Mouse (Mus musculus): ENCODE measurements around the gene Tnpo3.
"Not testable (repeated sequence)": the region's sequence is repeated elsewhere in the genome, so short reads cannot be mapped to it uniquely, and the experiment has no call there.

The Tnpo3 gene

DNA sequence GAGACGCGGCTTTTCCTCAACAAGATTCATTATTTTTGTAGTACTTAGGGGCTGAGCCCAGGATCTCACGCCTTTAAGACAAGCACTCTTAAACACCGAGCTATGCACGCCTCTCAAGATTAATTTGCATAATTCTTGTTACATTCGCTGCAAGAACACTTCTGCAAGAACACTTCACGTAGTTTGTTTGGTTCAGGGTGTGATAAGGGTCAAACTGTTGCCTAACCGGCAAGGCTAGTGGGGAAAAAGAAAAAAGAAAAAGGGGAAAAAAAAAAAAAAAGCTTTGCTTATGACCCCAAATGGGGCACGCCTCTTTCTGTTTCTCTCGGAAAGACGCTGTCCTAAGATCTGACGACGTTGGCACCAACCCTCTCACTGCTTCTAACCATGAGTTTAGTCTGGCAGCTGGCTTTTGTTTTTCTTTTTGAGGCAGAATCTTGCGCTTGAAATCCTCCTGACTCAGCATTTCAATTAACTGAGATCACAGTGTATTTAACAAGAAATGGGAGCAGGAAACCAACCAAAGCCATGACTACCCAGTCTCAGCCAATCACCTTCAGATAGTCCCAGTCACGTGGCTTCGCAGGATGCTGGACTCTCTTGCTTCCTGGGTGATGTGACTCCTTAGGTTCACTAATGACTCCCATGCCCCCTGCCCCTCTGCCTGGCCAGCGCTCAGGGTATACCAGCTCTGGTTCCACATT lies 11.3 kb upstream of the Tnpo3 start:
- in situ Hi-C loops (cut with MboI, MseI), result no loop called here

DNA sequence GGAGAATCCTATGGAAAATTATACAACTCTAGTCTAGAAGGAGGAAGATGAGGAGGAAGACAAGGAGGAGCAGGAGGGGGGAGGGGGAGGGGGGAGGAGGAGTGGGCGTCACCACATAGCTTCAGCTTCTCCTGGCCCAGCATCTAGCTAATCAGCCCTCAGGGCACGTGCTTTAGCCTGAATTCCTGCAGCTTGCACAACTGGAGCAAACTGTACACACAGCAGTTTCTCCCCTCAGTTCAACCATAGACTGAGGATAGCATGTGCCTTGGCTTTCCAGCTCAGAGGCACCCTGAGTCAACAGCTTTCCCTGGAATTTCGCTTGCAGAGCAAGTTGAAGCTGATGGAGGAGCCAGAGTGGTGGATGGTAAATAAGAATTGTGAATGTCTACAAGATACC lies 10.5 kb upstream of the Tnpo3 start:
- in situ Hi-C loops (cut with MboI, MseI), result no loop called here

DNA sequence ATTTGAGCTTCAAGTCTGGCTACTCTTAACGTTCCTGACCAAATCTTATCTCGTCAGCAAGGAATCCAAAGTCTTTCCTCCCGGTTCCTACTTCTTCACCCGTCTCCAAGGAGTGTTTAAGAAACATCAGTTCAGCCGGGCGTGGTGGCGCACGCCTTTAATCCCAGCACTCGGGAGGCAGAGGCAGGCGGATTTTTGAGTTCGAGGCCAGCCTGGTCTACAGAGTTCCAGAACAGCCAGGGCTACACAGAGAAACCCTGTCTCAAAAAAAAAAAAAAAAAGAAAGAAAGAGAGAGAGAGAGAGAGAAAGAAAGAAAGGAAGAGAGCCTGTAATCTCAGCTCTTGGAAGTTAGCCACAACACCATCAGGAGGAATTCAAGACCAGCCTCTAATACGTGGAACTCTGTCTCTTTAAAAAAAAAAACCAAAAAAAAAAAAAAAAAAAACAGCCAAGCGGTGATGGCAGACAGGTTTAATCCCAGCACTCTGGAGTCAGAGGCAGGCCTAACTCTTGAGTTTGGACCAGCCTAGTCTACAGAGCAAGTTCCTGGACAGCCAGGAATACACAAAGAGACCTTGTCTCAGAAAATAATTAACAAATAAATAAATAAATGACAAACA lies 443 bp upstream of the Tnpo3 start:
- in situ Hi-C loops (cut with MboI, MseI), result not testable (repeated sequence)

DNA sequence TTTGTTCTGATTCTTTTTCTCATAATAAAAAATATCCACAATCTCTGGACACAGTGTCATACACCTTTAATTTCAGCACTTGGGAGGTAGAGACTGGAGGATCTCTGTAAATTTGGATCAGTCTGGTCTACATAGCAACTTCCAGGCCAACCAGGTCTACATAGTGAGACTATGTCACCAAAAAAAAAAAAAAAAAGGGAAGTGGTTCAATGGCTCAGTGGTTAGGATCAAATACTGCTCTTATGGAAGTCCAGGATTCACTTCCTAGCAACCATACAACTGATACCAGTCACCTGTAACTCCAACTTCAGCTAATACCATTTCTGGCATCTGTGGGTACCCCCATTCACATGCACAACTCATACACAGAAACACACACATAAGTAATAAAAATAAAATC lies 9.5 kb downstream of the Tnpo3 start:
- in situ Hi-C loops (cut with MboI, MseI), result no loop called here

DNA sequence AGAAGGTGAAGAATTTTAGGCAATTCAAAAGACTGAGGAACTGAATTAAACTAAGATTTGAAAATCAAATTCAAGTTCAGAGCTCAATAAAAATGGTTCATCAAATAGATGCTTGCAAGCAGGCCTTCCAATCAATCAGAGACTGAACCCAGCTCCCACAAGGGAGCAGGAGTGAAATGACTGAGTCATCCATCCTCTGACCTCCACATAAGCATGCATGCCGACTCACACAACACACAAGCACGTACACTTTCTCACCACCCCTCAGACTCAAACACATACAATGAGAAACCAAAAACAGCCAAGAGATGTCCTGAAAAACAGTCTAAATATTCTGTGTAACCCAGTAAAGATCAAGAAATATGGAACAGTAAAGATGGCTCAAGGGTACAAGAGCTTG lies 14.0 kb downstream of the Tnpo3 start:
- in situ Hi-C loops (cut with MboI, MseI), result no loop called here

DNA sequence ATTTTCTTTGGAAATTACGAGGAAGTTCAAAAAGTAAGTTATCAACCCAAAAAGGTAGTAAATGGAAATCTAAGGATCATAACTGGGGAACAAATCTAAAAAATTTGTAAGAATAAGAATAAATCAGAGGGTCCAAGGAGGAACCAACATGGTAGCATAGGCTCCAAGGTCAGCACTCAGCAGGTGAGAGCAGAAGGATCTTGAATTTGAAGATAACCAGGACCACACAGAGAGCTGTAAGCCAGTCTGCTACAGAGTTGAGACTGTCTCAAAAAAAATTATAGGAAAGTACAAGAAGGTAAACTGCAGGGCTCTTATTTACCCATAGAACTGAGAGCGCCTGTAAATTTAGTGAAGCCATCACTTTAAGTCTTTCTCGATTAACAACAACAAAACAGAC lies 28.5 kb downstream of the Tnpo3 start:
- in situ Hi-C loops (cut with MboI, MseI), result no loop called here

DNA sequence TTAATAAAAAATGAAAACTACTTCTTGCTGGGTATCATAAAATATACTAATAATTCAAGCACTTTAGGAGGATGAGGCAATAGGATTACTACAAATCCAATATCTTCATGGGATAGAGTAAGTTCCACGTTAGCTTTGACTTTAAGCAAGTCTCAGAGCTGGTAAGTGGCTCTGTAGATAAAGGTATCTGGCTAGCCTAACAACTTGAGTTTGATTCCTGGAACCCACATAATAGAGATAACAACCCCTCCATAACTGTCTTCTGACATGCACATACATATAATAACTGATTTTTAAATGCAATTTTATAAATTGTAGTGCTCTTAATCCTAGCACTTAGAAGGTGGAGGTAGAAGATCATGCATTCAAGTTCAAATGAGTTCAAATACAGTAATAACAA lies 28.9 kb downstream of the Tnpo3 start:
- in situ Hi-C loops (cut with MboI, MseI), result no loop called here

DNA sequence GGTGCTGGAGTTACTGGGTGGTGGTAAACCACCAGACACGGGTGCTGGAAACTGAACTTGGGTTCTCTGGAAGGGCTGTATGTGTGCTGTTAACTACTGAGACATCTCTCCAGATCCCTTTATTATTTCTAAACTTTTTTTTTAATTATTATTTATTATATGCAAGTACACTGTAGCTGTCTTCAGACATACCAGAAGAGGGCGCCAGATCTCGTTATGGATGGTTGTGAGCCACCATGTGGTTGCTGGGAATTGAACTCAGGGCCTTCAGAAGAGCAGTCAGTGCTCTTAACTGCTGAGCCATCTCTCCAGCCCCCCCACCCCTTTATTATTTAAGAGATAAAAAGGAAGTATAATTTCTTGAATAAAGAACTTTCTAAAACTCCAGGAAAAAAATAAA lies 33.3 kb downstream of the Tnpo3 start:
- in situ Hi-C loops (cut with MboI, MseI), result not testable (repeated sequence)

DNA sequence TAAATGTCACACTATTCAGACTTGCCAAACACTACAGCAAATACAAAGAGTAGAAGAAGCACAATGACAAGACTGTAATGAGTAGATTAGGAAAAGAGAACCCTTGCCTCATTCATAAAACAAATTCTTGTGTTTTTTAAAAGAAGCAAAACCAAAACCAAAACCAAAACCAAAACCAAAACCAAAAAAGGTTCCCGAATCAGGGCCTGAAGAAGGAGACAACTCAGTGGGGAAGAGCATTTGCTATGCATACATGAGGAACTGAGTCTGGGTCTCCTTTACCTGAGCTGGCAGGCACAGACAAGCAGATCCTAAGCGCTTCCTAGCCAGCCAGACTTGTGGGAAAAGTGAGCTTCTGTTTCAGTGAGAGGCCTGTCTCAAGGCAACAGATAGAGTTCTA lies 52.6 kb downstream of the Tnpo3 start:
- in situ Hi-C loops (cut with MboI, MseI), result no loop called here

DNA sequence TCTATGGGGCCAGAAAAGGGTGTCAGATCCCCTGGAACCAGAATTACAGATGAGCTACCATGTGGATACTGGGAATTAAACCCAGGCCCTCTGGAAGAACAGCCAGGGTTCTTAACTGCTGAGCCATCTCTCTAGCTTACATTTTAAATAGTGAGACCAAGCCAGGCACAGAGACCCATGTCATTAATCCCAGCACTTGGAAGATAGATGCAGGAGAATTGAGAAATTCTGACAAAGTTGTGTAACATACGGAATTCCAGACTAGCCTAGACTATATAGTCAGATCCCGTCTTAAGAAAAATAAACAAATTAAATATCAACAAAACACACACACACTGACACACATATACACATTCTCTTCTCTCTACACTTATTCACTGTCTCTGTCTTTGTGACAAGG lies 57.2 kb downstream of the Tnpo3 start:
- in situ Hi-C loops (cut with MboI, MseI), result no loop called here

DNA sequence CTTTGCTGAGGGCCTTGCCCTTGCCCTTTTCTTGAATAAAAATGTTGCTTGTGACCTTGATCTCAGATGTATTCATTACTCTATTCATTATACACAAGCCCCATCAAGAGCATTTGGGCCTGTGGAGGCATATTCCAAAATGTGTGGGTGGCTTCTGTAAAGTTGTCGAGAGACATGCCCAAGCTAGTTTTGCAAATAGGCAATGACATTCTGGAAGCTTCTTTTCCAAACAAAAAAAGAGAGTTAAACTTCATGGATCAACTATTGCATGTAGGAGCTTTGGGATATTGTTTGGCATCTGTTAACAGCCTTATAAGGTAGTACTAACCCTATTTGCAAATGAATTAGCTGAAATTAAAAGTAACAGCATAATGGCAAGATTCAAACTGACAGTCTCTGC lies 61.6 kb downstream of the Tnpo3 start:
- in situ Hi-C loops (cut with MboI, MseI), result no loop called here

DNA sequence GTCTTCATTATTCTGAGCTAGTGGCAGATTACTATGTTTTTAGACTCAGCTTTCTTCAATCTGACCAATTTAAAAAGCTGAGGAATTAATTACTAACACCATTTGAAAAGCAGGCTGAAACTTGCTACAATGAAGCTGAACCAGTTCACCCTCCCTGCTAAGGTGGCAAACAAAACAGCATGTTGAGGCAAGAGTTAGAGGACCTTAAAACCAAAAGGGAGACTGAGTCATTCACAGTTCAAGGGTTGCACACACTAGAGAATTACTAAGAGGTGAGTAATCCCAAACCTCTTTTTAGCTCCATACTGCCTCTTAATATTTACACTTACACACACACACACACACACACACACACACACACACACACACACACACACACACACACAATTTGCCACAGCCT lies 62.1 kb downstream of the Tnpo3 start:
- in situ Hi-C loops (cut with MboI, MseI), result no loop called here

DNA sequence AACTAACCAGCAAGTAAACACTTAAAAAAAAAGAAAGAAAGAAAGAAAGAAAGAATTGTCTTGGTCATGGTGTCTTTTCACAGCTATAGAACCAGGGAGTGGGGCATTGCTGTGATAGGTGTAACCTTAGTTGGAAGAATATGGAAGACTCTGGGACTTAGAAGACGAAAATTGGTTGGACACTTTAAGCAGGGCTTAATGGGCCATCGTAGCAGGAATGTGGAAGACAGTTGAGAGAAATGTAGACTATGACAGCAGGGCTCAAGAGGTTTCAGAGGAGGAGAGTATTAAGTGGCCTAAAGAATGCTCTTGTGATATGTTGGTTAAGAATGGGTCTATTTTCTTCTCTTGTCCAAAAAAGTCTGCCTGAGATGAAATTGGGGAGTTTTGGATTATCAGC lies 64.1 kb downstream of the Tnpo3 start:
- in situ Hi-C loops (cut with MboI, MseI), result no loop called here

DNA sequence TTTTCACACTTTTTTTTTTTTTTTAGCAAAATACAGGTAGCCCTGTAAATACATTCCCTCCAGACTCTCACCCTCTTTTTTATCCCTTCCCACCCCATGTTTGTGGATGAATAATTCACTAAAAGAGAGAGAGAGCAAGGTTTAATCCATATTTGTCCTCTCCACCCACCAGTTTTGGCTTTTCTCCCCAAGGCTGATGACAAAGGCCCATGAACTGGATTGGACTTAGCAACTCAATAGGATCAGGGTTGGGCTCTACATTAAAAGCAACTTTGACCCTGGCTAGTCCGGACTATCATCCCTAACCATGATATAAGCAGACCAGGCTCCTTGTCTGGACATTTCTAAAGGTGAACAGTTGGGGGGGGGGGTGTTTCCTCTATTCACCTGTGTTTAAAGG lies 68.7 kb downstream of the Tnpo3 start:
- in situ Hi-C loops (cut with MboI, MseI), result no loop called here

DNA sequence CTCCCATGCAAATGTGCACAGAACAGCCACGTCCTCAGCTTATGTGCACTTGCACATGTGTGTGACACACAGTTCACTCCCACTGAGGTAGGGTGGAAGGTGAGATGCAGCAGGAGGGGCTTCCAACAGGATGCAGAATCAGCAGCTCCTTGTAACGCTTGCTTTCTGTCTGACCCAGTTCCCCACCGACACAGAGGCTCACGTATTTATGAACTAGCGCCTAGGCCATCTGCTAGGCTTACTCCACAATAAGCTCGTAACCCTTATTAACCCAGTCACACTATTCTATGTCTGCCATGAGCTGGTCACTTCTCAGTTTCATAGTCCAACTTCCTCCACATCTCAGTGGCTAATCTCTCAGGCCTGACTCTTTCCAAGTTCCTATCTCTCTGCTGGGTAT lies 69.5 kb downstream of the Tnpo3 start:
- in situ Hi-C loops (cut with MboI, MseI), result no loop called here

DNA sequence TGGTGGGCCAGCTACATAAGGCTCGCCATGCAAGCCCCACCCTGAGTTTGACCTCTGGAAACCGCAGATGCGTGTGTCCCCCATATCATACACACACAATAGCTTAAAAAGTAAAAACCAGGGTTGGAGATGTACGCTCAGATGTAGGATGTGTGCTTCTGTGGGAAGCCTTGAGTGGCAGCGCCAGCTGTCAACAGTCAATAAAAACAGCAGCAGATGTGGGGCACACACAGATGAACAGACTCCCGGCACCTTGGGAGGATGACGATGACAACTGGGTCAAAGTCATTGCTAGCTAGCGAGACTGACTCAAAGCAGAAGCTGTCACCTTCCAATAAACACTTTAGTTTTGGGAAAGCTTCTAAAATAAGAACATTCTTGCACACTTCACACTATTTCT lies 70.2 kb downstream of the Tnpo3 start:
- in situ Hi-C loops (cut with MboI, MseI), result no loop called here

DNA sequence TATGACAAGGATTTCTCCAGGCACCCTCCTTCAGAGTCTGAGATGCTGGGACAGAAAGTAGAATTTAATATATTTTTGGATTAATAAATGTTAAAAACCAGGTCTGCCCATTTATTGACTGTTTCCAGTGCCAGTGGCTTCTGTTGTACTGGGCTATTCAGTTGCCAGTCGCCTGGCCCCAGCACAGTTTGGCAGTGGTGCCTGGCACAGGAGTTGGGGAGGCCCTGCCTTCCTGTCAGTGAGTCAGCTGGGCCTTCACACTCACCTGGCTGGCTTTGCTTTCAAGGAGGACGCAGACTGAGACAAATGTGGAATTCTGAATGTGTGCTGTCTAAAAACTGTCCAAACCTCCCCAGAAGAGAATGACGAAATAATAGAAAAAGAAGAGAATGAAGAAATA lies 72.5 kb downstream of the Tnpo3 start:
- in situ Hi-C loops (cut with MboI, MseI), result no loop called here

DNA sequence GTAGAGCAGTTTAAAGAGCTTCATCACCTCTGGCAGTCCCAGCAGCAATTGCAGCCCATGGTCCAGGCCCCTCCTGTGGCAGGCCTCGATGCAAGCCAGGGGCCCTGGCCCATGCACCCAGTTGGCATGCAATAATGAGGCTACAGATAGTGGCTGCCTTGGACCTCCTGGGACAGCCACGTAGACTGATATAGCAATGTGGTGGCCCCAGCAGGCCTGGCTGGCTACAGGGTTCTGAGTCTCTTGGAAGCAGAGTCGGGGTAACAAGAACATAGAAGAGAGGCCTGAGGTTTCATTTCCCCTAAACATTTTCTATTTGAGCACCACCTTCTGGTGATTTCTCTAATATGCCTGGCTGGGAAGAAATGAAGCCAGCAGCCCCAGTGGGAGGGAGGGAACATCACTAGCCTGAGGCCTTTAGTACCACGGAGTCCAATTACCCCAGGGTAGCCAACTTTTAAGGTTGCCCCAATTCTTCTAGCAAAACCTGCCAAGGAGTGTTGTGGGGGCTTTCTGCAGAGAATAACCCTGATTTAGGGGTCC lies 73.0 kb downstream of the Tnpo3 start:
- in situ Hi-C loops (cut with MboI, MseI), result no loop called here

DNA sequence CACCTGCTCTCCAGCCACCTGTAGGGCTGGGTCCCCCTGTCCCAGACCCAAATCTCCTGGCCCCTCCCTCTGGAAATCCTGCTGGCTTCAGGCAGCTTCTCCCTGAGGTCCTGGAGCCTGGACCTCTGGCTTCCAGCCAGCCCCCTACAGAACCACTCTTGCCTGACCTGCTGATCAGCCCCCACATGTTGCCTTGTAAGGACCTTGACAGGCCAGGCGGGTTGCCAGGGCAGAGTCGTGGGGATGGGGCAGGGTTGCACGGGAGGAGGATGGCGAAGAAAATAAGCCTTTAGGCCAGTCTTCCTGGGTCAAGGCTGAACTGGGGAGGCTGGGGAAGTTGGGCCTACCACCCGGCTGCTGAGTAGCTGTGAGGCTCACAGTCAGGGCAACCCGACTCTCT lies 74.4 kb downstream of the Tnpo3 start:
- in situ Hi-C loops (cut with MboI, MseI), result no loop called here

DNA sequence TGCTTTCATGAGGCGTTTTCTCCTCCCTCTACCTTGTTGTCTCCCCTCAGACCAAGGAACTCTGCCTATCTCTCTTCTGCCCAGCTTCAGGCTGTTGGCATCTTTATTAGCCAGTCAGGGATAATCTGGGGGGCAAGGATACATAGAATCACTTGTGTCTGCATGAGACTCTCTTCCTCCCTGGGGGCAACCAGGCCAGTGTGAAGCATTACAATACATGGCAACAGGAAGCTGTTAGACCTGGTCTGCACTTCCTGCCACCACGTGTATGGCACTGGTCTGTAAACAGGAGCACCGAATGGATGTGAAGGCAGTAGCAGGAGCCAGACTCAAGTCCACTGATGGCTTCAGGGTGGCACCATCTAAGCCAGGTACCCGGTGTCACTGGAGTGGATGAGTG lies 79.6 kb downstream of the Tnpo3 start:
- in situ Hi-C loops (cut with MboI, MseI), result no loop called here

DNA sequence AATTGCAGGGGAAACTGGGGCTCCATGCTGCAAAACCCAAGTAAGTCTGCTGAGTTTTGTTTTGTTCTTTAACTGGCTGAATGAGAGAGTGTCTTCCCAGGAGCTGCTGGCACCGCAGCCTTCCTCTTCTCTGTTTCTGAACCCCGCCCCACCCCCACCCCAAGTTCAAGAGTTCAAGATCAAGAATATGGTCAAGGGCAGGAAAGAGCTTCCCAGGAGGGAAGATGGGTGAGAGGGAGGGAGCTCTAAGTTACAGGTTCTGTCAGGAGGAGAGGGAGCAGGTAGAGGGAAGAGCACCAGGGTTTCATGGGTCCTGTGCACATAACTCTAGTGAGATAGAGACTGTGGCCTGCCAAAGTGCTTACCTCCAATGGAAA lies 80.3 kb downstream of the Tnpo3 start:
- in situ Hi-C loops (cut with MboI, MseI), result no loop called here

DNA sequence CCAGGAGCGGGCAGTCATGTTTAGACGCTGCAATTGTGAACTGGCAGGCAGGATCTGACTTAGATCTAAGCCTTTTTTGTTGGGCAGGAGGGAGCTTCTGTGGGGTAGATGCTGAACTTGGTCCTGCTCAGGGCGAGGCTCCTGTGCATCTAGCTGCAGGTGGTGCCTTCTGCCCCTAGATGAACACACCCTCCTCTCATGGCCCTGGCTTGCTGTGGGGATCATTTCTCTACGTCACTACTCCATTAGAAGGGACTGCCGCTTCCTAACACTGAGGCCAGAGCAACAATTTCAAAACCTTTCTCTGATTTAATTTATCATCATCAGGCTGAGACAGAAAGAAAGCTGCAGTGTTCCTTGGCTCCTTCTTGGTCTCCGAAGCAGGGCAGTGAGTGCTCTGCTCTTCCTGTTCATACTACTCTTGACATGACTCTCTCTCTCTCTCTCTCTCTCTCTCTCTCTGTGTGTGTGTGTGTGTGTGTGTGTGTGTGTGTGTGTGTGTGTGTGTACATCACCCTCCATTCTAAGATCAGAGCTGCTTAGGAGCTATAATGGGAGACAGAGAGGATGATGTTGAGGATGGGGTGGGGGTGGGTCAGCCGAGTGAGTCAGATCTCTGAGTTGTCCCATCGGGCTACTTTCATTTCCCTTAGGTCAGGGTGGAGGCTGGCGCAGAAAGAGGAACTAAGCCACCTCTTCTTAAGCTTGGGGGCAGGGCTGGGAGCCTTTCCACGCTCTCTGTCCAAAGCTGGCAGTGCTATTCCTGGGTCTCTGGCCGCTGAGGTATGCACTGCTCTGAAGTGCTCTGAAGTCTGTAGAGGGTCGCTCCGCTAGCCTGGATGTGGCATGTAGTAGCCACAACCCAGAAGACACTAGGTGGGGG lies 80.9 kb downstream of the Tnpo3 start:
- in situ Hi-C loops (cut with MboI, MseI), result no loop called here

DNA sequence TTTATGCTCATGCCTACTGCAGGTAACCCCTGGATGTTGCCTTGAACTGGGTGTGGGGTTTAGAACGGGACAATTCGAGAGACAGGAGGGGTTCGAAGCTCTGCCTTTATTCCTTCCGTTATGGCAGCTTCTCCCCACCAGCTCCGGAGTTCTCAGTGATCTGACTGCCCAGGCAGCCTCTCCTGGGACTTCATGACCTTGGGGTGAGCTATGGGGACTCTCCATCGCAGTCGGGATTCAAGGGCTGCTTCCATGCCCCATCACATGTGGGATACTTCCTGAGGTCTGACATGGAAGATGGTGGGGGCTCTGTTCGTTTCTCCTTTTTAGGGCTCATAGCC lies 81.6 kb downstream of the Tnpo3 start:
- in situ Hi-C loops (cut with MboI, MseI), result no loop called here

All from regulatory T cell (primary cell).